Mouse (Mus musculus): Measurements from ENCODE around the gene Igsf11. TPM values are rescaled to one million over a fixed set of nuclear protein-coding genes. Genes with fewer than 3 reads are reported as not detected.
A peak's percentile ranks its signal among the peaks of the same experiment; 100 is the strongest.

Gene Igsf11
- total and polyA plus RNA-seq, 3 experiments, result 0.05 to 0.19 TPM; not detected in 1

- Histone ChIP-seq H3K4me1 (ENCODE audit: control insufficient read depth in 1 of 2, insufficient read depth in 2 of 2) (no peaks in the 10 kb centered on the region), H3K36me3 (replicated peaks in 1 of 2; ENCODE audit: control insufficient read depth in 1 of 2, insufficient read depth in 1 of 2, low read length in 1 of 2) (no peaks in the 10 kb centered on the region), H3K9ac (ENCODE audit: insufficient read depth, low read depth) (no peak overlapping the region), H3K79me2 (replicated peaks; ENCODE audit: control insufficient read depth, extremely low read depth, insufficient read depth, poor library complexity, severe bottlenecking) (no peaks in the 10 kb centered on the region), H3K4me3 (replicated peaks in 1 of 3; ENCODE audit: low read depth in 2 of 3, low read length in 2 of 3, poor library complexity in 1 of 3) (no peak overlapping the region), H3K27ac (ENCODE audit: insufficient read depth, low read depth) (no peak overlapping the region), H3K9me3 (replicated peaks; ENCODE audit: low read length) (peaks cover 4% of the 10 kb centered on the region), H3K27me3 (replicated peaks) (no peaks in the 10 kb centered on the region), H3K4me2 (ENCODE audit: insufficient read depth, low read depth, poor library complexity, severe bottlenecking) (no peak overlapping the region)
- no peak for TF ChIP-seq MXI1 (IDR thresholded peaks at IDR 0.05; ENCODE audit: low read depth, low read length)
- no peak for TF ChIP-seq RCOR1 (conservative IDR thresholded peaks at IDR 0.05; ENCODE audit: low read depth, low read length)
- TF ChIP-seq TCF12 (IDR thresholded peaks at IDR 0.05; ENCODE audit: low read depth, low read length), result no peak
- dilution Hi-C loops (cut with MboI; ENCODE audit: extremely low pct_ligation_motif_present, extremely low pct_unique_long_range_greater_than_20kb, low sequenced_read_pairs), result no loop called here
- in situ Hi-C loops (cut with MboI; ENCODE audit: low pct_ligation_motif_present, low pct_unique_long_range_greater_than_20kb, low sequenced_read_pairs), result loop anchor here (25.0 kb wide), 1 partner anchor 707 kb away; the partner anchor contains the start of genes Cox17, Gm21987 and Maats1
- no peak for DNase-seq (ENCODE audit: extremely low read depth)
Observed at GRCm38 (mm10) chr16:39044381-39044780, 151.9 kb downstream of the Igsf11 start.

- Histone ChIP-seq H3K9me3 (replicated peaks; ENCODE audit: low read length) (peaks cover 4% of the 10 kb centered on the region), H3K27ac (ENCODE audit: insufficient read depth, low read depth) (no peak overlapping the region), H3K9ac (ENCODE audit: insufficient read depth, low read depth) (no peak overlapping the region), H3K79me2 (replicated peaks; ENCODE audit: control insufficient read depth, extremely low read depth, insufficient read depth, poor library complexity, severe bottlenecking) (no peaks in the 10 kb centered on the region), H3K27me3 (replicated peaks) (no peaks in the 10 kb centered on the region), H3K4me1 (ENCODE audit: control insufficient read depth in 1 of 2, insufficient read depth in 2 of 2) (no peaks in the 10 kb centered on the region), H3K4me2 (ENCODE audit: insufficient read depth, low read depth, poor library complexity, severe bottlenecking) (no peak overlapping the region), H3K4me3 (replicated peaks in 1 of 3; ENCODE audit: low read depth in 2 of 3, low read length in 2 of 3, poor library complexity in 1 of 3) (no peak overlapping the region), H3K36me3 (replicated peaks in 1 of 2; ENCODE audit: control insufficient read depth in 1 of 2, insufficient read depth in 1 of 2, low read length in 1 of 2) (no peaks in the 10 kb centered on the region)
- peak; percentile 42 for DNase-seq (ENCODE audit: extremely low read depth)
- in situ Hi-C loops (cut with MboI; ENCODE audit: low pct_ligation_motif_present, low pct_unique_long_range_greater_than_20kb, low sequenced_read_pairs) (loop anchor here (25.0 kb wide), 1 partner anchor 712 kb away; the partner anchor contains the start of genes Cox17, Gm21987 and Maats1), dilution Hi-C loops (cut with MboI; ENCODE audit: extremely low pct_ligation_motif_present, extremely low pct_unique_long_range_greater_than_20kb, low sequenced_read_pairs) (no loop called here)
- TF ChIP-seq CHD1 (IDR thresholded peaks at IDR 0.05; ENCODE audit: low read depth, low read length), result no peak
- no peak for TF ChIP-seq POLR2AphosphoS2 (IDR thresholded peaks at IDR 0.05; ENCODE audit: low read depth, low read length)
- TF ChIP-seq RAD21 (IDR thresholded peaks at IDR 0.05; ENCODE audit: low read depth, low read length), result peak; percentile 47
- no peak for TF ChIP-seq MAZ (IDR thresholded peaks at IDR 0.05; ENCODE audit: low read depth, low read length)
- TF ChIP-seq SMC3 (IDR thresholded peaks at IDR 0.05; ENCODE audit: low read depth, low read length), result peak; percentile 79
- no peak for TF ChIP-seq CHD2 (IDR thresholded peaks at IDR 0.05; ENCODE audit: low read length)
- TF ChIP-seq CTCF (conservative IDR thresholded peaks at IDR 0.05 in 1 of 2, IDR thresholded peaks at IDR 0.05 in 1 of 2; ENCODE audit: low read depth in 2 of 2, low read length in 2 of 2), result peak; percentile 51 to 73; a peak in 3 of 4 replicates
- TF ChIP-seq EP300 (IDR thresholded peaks at IDR 0.05; ENCODE audit: low read length), result no peak
- no peak for TF ChIP-seq SIN3A (IDR thresholded peaks at IDR 0.05; ENCODE audit: low read length)
- TF ChIP-seq USF1 (IDR thresholded peaks at IDR 0.05; ENCODE audit: low read depth, low read length), result no peak
- TF ChIP-seq POLR2A (IDR thresholded peaks at IDR 0.05; ENCODE audit: low read depth, low read length), result no peak
- no peak for TF ChIP-seq ZC3H11A (IDR thresholded peaks at IDR 0.05; ENCODE audit: low read depth, low read length)
Observed at GRCm38 (mm10) chr16:39048889-39049288, 156.4 kb downstream of the Igsf11 start.

GRCm38 (mm10) chr16:39052971-39053370, 160.5 kb downstream of the Igsf11 start:
- in situ Hi-C loops (cut with MboI; ENCODE audit: low pct_ligation_motif_present, low pct_unique_long_range_greater_than_20kb, low sequenced_read_pairs) (loop anchor here (10.0 kb wide), 1 partner anchor 198 kb away; no protein-coding TSS in a partner anchor), dilution Hi-C loops (cut with MboI; ENCODE audit: extremely low pct_ligation_motif_present, extremely low pct_unique_long_range_greater_than_20kb, low sequenced_read_pairs) (no loop called here)
- Histone ChIP-seq H3K27ac (ENCODE audit: insufficient read depth, low read depth) (no peak overlapping the region), H3K9ac (ENCODE audit: insufficient read depth, low read depth) (no peak overlapping the region), H3K27me3 (replicated peaks) (no peaks in the 10 kb centered on the region), H3K4me2 (ENCODE audit: insufficient read depth, low read depth, poor library complexity, severe bottlenecking) (no peak overlapping the region), H3K4me3 (replicated peaks in 1 of 3; ENCODE audit: low read depth in 2 of 3, low read length in 2 of 3, poor library complexity in 1 of 3) (no peak overlapping the region), H3K79me2 (replicated peaks; ENCODE audit: control insufficient read depth, extremely low read depth, insufficient read depth, poor library complexity, severe bottlenecking) (no peaks in the 10 kb centered on the region), H3K4me1 (ENCODE audit: control insufficient read depth in 1 of 2, insufficient read depth in 2 of 2) (no peaks in the 10 kb centered on the region), H3K9me3 (replicated peaks; ENCODE audit: low read length) (peaks cover 4% of the 10 kb centered on the region), H3K36me3 (replicated peaks in 1 of 2; ENCODE audit: control insufficient read depth in 1 of 2, insufficient read depth in 1 of 2, low read length in 1 of 2) (no peaks in the 10 kb centered on the region)
- DNase-seq (ENCODE audit: extremely low read depth), result peak; percentile 70
- TF ChIP-seq MAX (IDR thresholded peaks at IDR 0.05; ENCODE audit: low read length) (no peak), MEF2A (IDR thresholded peaks at IDR 0.05; ENCODE audit: borderline replicate concordance, low read depth, low read length) (no peak), PAX5 (IDR thresholded peaks at IDR 0.05; ENCODE audit: low read length) (no peak), RAD21 (IDR thresholded peaks at IDR 0.05; ENCODE audit: low read depth, low read length) (peak; percentile 80), ZMIZ1 (IDR thresholded peaks at IDR 0.05; ENCODE audit: low read depth, low read length) (no peak), RCOR1 (conservative IDR thresholded peaks at IDR 0.05; ENCODE audit: low read depth, low read length) (no peak), JUND (conservative IDR thresholded peaks at IDR 0.05; ENCODE audit: low read depth, low read length) (no peak), SMC3 (IDR thresholded peaks at IDR 0.05; ENCODE audit: low read depth, low read length) (peak; percentile 78), GABPA (IDR thresholded peaks at IDR 0.05; ENCODE audit: insufficient replicate concordance, low read depth, low read length) (no peak), ELF1 (IDR thresholded peaks at IDR 0.05; ENCODE audit: low read depth, low read length) (no peak), ZKSCAN1 (IDR thresholded peaks at IDR 0.05; ENCODE audit: borderline replicate concordance, low read depth, low read length) (no peak), MAFK (IDR thresholded peaks at IDR 0.05; ENCODE audit: insufficient replicate concordance, low read length) (peak; percentile 49; the same call in 1 of the 2 replicates), CTCF (conservative IDR thresholded peaks at IDR 0.05 in 1 of 2, IDR thresholded peaks at IDR 0.05 in 1 of 2; ENCODE audit: low read depth in 2 of 2, low read length in 2 of 2) (peak; percentile 79 to 88), NELFE (IDR thresholded peaks at IDR 0.05; ENCODE audit: low read depth, low read length) (no peak), EP300 (IDR thresholded peaks at IDR 0.05; ENCODE audit: low read length) (no peak), POLR2AphosphoS2 (IDR thresholded peaks at IDR 0.05; ENCODE audit: low read depth, low read length) (no peak), ZNF384 (IDR thresholded peaks at IDR 0.05; ENCODE audit: low read depth, low read length) (peak; percentile 60), SIN3A (IDR thresholded peaks at IDR 0.05; ENCODE audit: low read length) (no peak)

Data from CH12.LX (cell line).